Mouse (Mus musculus) adrenal gland, adult 18-20 months (tissue): ENCODE results near the gene Zkscan6. TPM values are rescaled to one million over a fixed set of nuclear protein-coding genes. Genes with fewer than 3 reads are reported as not detected.

Experiments
- DNase-seq, 2 experiments: peaks; one replicate each; pipeline ENCODE4 v3.0.0; 2021 to 2022; ENCODE audit warnings: low spot score in 2 of 2
- total RNA-seq, 2 experiments: library from RNA; stranded (reverse); gene quantifications; 1 replicate in 1 of 2; 2 replicates in 1 of 2; pipeline ENCODE4 v1.2.3; 2021

Zkscan6 gene
- total RNA-seq, 2 experiments from 2014 or later: 10.0 to 14.0 TPM

DNA sequence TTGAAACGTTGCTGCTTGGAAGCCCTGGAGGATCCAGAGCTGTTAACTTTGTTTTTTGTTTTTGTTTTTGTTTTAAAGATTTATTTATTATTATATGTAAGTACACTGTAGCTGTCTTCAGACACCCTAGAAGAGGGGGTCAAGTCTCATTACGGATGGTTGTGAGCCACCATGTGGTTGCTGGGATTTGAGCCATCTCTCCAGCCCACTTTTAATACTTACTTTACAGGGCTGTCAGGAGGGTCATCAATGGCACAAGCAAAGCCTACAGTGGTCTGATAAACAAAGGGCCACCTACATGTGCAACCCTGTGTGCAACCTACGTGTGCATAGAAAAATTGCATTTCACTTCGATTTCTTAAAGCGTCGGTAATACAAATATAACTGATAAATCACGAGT lies 626 bp downstream of the Zkscan6 start:
- no peak for DNase-seq

DNA sequence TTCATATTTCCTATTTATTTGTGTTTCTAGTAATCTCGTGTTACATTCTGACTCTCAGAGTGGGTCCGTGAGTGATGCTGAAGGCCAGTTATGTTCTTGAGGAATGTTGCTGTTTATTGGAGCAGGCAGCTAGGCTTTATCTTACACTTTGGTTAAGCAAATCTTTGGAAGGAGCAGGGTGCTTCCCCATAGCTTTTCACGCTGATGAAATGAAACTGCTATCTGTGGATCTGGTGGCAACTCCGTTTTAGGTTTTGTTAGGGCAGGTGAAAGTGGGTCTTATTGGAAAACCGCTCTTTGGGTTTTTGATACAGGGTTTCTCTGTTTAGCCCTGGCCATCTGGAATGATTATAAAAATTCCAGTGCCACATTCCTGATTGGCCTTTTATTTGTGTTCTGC lies 5.1 kb downstream of the Zkscan6 start:
- DNase-seq: no peak

DNA sequence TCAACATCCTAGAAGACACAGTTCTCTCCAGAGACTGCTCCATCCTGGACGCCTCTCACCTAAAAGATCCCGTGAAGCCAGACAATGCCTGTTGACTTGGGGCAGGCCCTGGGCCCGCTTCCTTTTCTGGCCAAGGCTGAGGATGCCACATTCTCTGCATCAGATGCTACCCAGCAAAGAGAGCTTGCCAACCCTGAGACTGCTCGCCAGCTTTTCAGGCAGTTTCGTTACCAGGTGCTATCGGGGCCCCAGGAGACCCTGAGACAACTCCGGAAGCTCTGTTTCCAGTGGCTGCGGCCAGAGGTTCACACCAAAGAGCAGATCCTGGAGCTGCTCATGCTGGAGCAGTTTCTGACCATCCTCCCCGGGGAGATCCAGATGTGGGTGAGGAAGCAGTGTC lies 7.4 kb downstream of the Zkscan6 start:
- no peak for DNase-seq

DNA sequence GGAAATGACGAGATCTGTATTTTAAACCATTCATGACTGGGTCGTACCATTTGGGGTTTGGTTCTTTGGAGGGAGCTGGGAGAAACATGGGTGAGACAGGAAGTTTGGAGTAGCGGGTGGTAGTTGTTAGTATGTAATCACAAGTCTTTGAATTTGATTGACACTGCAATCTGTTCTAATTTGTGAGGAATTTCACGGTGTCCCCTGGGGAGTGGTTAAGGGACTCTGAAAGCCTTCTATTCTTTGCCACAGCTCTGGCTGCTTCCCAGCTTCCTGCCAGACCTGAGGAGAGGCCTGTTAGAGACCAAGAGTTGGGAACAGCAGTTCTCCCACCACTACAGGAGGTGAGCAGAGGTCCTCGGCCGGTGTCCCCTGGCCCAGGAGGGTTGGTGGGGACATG lies 9.3 kb downstream of the Zkscan6 start:
- DNase-seq: no peak

DNA sequence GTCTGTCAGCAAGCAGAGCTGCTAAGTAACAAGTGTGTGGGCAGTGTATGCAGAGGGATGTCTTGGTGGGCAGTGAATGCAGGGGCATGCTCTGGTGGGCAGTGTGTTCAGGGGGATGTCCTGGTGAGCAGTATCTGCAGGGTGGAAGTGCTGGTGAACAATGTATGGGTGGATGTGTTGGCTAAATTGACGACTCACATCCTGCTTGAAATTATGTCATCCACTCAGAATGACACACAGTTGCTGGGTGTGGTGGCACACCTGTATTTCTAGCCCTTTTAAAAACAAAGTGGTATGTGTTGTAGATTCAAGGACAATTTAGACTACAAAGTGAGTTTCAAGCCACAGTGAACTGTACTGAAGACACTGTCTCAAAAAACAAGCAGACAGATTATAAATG lies 11.2 kb downstream of the Zkscan6 start:
- DNase-seq: no peak

DNA sequence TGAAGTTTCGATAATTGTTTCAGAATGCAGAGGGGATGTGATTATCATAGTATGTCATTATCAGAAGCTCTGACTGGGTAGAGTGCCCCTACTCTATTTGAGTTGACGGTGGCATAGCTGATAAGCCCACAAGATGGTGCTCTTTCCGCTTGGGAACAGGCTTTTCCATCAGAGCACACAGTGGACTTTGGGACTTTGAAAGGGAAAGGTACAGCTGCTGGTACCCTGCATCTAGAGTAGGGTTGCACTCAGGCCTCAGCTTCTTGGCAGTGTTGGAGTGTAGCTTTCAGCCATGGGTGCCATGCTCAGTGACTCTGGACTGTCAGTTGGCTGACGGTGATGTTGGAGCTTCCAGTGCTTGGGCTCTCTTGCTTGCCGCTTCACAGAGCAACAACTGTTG lies 13.3 kb downstream of the Zkscan6 start:
- DNase-seq: no peak

DNA sequence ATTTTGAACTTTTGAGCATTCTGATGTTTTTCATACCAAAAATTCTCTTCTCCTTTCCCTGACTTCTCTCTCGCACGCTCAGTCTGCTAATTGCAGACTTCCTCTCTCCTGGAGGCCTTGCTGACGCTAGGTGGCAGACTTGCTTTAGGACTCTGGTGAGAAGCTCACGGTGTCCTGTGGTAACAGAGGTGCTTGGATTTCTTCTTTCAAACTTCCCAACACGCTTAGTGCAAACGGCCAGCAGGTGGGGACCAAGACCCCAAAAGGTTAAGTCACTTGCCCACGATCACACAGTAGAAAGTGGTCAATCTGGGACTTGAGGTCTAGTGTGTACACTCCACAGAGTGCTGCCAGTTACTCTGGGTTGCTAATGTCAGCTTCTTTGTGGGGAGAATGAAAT lies 13.9 kb downstream of the Zkscan6 start:
- peak; percentile 21 to 51 for DNase-seq

DNA sequence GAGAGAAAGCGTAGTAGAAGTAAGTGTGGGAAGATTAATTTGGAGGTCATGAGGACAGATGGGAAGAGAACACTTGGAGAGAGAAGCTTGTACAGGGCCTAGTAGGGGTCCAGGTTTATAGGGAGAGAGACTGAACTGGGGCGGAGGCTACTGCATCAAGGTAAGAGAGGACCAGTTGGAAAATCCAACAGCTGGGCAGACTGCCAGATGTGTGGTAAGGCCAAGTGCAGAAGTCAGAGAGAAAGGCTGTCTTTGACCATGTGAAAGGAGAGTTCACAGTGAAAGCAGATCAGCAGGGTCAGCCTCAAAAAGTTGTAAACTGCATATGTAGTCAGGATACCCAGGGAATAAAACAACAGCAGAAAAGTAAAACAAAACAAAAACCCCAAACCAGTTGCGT lies 17.6 kb downstream of the Zkscan6 start:
- no peak for DNase-seq

DNA sequence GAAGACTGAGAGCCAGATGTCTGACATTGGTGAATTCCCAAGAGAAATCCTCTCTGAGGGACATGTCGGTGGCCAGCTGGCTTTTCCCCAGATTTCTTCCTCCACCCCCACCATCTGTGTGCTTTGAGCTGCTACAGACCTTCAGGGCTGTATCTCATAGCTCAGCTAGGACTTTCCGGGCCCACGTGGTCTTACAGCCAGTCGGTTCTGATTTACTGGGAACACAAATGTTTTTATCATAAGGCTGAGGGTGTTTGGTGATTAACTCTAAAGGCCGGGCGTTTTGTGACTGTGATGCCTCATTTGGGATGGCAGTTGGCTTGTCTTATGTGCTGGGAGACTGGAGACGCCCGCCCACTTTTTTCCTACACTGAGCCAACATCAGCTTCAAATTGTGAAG lies 32.0 kb downstream of the Zkscan6 start:
- no peak for DNase-seq

DNA sequence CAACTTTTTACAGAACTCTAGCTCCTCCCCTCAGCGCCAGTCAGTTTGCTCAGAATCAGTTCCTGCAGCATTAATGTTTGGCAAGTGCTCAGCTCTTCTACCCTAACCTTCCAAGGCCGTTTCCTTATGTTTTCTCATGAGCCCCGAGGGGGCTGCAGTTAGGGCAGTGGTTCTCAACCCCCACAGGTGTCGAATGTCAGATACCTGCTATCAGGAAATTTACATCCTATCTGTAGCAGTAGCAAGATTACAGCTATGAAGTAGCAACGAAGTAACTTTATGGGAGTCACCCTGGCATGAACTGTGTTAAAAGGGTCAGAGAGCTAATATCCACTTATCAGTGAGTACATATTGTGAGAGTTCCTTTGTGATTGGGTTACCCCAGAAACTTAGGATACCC lies 39.5 kb downstream of the Zkscan6 start:
- DNase-seq: no peak

DNA sequence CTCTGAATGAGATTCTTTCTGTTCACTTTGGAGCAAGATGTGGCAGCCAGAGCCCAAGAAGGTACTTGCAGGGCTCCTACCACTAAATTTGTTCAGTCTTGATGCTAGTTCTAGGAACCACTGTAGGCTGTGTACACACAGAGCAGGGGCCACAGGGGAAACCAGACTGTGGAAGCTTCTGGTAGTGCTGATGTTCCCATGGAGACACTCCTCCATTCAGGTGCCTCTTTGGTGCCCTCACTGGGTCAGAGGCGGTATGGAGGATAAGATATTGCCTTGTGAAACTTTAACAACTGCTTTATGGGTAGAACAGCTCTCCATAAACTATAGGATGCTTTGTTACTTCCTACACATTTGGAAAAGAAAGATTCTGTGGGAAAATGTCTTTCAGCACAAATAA lies 45.1 kb downstream of the Zkscan6 start:
- DNase-seq: no peak

DNA sequence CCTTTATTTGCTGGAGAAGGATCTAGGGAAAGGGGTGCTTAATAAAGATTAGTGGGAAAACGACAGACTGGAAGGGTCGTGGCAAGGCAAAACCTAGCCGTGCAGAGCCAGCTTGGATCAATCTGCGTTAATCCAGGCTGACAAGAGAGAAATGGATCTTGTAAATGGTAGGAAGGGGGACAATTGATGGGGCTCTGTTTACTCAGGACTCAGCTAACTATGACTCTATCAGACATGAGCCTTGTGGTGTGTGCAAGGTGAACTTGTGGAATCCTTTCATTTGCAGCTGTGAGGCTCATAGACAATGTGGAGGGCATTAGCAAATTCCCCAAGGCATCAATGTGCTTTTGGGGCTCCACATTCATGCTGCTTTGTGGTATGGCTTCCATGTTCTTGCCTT lies 54.5 kb downstream of the Zkscan6 start:
- no peak for DNase-seq

DNA sequence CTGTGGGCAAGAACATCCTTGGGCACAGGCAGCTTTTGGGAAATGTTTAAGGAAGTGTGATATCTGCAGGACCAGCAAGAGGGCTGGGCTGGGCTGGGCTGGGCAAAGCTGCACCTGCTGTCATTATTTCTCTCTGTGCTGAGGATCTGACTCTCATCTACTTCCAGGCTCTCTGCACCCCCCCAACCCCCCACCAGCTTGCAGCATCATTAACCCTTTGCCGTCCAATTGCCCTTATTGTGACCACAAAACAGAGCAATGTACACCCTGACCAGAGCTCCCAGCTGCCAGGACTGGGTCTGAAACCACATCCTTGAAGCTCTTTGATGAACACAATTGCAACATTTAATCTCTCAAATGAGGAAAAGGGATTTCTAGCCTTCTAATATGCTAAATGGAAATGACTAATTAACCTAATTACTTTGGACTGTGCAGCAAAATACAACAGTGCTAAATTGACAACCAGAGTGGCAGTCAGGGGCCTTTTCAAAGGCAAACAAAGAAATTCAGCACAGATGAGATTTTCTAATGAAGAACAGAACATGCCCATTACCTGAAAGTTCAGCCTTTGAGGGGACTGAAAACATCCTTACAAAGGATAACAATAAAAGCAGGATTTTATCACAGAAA lies 70.3 kb downstream of the Zkscan6 start:
- no peak for DNase-seq

Other genes starting within 250 kb of the Zkscan6 start
- gene Map2k4, start 18.9 kb upstream of the Zkscan6 start, total RNA-seq: 10 to 100 TPM; 40.0 to 62.2 TPM